Mouse (Mus musculus) cerebral cortex, adult 2 months (tissue): ENCODE measurements around the gene Sphk1.

ENCODE experiments used
- WGBS: fragments of 180-500 bp; shearing (Covaris S2); methylation state at CpG from one replicate; pipeline ENCODE4 v1.1.7; 2018; 5-methylcytosine and 5-hydroxymethylcytosine counted together

The Sphk1 gene

GRCm38 (mm10) chr11:116530187-116531147 lies at the start of gene Sphk1:
Gene Sphk1 (plus strand): TSS chr11:116530925.
- 59% methylated on average over 11 of the region's 11 CpGs for WGBS

DNA sequence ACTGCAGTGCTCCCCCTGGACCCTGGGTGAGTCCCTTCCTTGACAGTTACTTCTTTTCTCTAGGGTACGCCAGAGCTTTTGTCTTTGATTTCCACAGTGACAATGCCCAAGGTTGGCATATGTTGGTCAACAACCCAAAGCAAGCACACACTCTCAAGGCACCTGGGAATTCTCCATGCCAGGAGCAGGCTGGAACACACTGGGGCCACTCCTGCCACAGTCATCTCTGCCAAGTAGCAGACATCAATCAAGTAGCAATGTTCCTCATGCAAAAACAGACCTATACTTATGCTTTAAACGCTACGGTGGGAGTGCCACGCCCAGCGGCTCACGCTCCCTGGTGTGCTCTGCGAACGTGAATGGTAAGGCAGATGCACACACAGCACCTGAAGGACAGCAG lies 49.8 kb upstream of the Sphk1 start:
- WGBS: 88% methylated on average over 8 of the region's 8 CpGs

GRCm38 (mm10) chr11:116481776-116482175 lies 48.9 kb upstream of the Sphk1 start:
- 68% methylated on average over 7 of the region's 7 CpGs for whole genome bisulfite sequencing

DNA sequence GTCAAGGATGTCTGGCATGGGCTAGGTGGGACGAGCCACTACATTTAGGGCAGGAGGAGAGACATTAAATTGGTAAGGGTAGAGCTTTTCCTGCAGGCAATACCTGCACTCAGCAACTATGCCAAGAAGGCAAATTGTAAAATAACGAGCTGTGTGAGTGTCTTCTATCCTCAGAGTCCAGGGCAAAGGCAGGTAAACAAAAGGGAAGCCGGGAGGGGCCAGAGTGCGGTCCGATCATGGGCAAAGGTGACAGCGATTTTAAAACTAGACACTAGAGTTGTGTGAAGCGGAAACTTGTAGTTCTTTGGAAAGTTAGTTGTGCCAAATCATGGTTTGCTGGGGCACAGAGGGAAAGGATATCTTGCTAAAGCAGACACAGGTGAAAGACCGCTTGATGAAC lies 46.5 kb upstream of the Sphk1 start:
- WGBS: 88% methylated on average over 8 of the region's 8 CpGs

- WGBS: 62% methylated on average over 14 of the region's 14 CpGs
Observed at GRCm38 (mm10) chr11:116488693-116489375, 41.9 kb upstream of the Sphk1 start.

DNA sequence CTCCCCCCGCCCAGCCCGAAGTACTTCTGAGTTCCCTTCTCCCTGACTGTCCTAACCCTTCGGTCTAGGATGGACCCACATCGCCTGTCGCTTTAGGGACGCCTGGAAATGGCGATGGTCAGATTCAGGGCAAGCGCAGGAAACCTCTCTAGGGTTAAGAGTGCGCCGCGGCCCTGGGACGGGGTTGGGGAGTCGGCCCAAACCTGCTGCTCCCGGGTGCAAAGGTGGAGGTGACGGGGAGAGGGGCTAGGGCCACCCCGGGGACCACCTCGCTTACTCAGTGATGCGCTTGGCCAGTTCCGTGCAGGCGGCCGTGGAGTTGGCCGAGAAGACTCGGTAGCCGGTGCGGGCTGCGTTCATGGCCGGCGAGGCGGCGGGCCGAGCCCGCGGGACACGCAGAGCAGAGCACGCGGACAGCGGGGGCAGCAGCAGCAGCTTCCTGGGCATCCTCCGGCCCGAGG lies 40.9 kb upstream of the Sphk1 start:
- under 1% methylated on average over 39 of the region's 39 CpGs for WGBS

DNA sequence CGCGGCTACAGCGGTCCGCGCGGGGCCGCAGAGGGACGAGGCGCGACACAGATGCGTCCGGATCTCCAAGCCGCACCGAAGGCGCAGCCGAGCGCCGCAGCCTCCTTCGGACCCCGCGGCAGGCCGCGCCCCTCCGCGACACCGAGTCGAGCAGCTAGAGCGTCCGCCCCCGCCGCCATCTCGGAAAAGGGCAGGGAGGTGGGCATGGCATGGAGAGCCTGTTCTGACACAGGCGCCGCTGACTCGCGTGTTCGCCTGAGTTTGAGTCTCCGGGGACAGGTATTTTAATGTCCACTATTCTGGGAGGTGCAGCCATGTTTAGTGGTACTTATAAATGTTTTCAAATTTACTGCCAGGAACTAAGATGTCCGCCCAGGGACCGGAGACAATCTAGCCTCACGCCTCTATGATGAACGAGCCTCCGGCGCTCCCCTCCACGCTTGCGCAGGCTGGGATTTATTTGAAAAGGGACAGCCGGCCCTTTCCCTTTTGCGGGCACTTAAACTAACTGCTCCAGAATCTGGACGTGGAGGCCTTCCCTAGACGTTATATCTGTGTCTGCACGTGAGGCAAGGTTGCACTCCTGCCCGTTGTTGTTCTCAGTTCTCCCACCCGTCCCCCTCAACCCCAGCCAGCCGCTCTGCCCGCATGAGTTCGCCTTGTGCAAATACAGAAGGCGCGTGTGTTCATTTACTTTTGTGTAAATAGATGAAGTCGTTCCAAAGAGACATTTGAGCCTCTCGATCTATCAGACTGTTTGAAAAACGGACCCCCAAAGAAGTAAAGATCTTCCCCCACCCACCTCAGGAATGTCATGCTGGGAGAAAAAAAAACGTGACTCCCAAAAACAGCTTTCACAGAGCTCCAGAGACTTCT lies 40.3 kb upstream of the Sphk1 start:
- under 1% methylated on average over 62 of the region's 62 CpGs for WGBS

- 70% methylated on average over 6 of the region's 6 CpGs for WGBS
Observed at GRCm38 (mm10) chr11:116491338-116491737, 39.4 kb upstream of the Sphk1 start.

- 82% methylated on average over 1 of the region's 1 CpGs for WGBS
Observed at GRCm38 (mm10) chr11:116492507-116492906, 38.2 kb upstream of the Sphk1 start.

DNA sequence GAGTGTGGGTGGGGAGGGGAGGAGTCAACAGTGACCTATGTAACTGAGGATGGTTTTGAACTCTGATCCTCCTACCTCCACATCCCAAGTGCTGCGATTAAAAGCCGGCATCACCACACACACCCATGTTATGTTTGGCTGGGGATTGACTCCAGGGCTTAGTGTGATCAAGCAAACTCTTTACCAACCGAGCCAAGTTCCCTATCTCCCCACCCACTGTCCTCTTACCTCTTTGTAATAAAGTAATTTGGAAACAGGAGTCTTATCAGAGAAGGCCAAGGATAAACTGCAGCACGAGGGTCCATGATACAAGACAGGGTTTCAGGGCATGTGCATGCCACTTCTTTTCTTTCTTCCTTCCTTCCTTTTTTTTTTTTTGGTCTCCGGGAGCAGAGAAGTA lies 37.5 kb upstream of the Sphk1 start:
- WGBS: 79% methylated on average over 5 of the region's 5 CpGs

DNA sequence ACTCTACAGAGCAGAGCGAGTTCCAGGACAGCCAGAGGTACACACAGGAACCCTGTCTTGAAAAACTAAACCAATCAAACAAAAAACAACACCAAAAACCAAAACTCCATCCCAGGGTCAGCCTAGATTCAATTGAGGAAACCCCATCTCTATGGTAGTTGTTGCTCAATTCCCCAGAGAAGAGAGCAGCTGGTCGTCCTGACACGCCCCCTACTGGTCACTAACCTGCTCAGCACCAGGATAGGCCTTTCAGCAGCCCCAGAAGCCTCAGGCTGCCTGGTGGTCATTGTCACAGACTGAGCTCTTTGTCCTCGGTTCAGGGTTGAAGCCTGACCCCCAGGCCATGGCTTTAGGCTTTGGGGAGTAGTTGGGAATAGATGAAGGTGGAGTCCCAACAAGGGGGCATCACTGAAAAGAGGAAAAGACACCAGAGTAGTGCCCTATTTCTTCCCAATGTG lies 36.9 kb upstream of the Sphk1 start, which contains the start of gene Prpsap1:
Gene Prpsap1, minus strand, starts transcription at position 408 of the 458 bp plus-strand sequence.
- WGBS: 28% methylated on average over 4 of the region's 4 CpGs

DNA sequence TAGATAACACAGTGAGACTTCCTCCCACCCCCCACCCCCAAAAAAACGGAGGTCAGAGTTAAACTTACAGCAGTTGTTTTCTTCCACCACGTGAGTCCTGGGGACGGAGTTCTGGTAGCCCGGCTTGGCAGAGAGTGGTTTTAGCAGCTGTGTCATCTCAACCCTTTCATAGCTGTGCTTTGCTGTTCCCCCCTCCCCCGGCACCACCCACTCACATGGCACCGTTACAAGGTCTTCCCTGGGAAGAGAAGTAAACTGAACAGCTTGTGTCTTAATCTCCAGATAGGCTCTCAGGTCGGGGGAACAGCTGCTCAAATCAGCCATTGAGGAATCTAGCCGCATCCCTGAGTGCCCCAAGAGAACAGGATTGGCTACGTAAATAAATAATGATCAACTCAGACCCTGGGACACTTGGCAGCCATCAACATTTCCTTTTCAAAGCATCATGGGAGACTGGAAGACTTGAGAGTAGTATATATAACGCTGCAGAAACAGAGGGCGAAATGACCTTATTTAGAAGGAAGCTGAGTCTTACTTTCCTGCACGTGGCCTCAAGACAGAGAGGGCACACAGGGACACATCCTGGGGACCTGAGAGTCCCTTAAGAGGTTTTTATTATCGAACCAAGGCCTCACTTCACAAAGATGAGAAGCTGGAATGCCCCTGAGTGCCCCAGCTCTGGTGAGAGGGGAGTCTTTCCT lies 36.1 kb upstream of the Sphk1 start:
- WGBS: 22% methylated on average over 13 of the region's 13 CpGs

DNA sequence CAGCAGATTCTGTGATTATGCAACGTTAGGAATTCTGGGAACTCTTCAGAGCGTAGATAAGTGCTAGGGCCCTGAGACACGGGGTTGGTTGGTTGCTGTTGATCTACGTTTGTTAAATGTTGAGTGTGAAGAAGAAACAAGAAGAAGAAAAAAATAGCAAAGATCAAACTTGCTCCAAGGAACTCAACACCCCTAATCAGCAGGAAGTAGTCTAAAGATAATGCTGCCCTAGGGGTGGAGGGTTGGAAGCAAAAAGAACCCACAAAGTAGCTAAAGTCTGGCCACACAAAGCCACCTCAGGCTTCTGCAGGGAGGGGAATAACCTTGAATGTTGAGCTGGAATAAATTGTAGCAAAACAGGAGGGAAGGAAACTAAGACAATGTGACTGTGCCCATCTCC lies 33.4 kb upstream of the Sphk1 start:
- WGBS: 86% methylated on average over 4 of the region's 4 CpGs

DNA sequence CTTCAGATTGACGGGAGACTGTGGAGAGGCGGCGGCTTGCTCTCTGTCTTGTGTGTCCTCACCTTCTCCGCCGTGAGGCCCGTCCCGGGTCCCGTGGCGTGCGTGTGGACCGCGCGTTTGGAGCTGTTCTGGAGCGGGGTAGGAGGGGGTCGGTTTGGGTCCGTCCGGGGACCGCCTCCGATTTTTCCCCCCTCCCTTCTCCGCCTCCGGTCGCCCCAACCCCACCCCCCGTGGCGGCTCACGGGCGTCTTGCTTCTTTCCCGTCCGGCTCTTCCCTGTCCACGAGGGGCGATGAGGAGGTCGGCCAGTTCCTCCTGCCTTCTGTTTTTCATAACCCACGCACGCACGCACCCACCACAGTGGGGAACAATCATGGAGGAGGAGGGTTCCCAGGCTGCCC lies 32.1 kb upstream of the Sphk1 start:
- 23% methylated on average over 34 of the region's 34 CpGs for WGBS

DNA sequence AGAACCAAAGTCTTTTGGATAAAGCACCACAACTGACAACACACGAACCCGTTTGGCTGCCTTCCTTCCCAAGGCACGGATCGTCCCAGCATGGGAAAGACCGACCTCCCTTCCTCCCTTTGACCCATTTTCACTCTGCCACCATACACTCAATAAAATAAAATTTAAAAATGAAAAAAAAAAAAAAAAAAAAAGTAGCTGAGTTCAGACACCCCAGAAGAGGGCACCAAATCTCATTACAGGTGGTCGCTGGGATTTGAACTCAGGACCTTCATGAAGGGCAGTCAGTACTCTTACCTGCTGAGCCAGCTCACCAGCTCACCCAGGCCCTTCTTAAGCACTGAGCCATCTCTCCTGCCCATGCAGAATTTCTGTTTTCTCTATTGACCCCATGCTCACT lies 31.7 kb upstream of the Sphk1 start:
- 48% methylated on average over 6 of the region's 6 CpGs for WGBS

GRCm38 (mm10) chr11:116501005-116501746 lies 29.5 kb upstream of the Sphk1 start:
- WGBS: 8% methylated on average over 7 of the region's 7 CpGs

GRCm38 (mm10) chr11:116504516-116504915 lies 26.2 kb upstream of the Sphk1 start:
- 81% methylated on average over 17 of the region's 17 CpGs for WGBS

GRCm38 (mm10) chr11:116505573-116505972 lies 25.2 kb upstream of the Sphk1 start:
- WGBS: 73% methylated on average over 5 of the region's 5 CpGs

DNA sequence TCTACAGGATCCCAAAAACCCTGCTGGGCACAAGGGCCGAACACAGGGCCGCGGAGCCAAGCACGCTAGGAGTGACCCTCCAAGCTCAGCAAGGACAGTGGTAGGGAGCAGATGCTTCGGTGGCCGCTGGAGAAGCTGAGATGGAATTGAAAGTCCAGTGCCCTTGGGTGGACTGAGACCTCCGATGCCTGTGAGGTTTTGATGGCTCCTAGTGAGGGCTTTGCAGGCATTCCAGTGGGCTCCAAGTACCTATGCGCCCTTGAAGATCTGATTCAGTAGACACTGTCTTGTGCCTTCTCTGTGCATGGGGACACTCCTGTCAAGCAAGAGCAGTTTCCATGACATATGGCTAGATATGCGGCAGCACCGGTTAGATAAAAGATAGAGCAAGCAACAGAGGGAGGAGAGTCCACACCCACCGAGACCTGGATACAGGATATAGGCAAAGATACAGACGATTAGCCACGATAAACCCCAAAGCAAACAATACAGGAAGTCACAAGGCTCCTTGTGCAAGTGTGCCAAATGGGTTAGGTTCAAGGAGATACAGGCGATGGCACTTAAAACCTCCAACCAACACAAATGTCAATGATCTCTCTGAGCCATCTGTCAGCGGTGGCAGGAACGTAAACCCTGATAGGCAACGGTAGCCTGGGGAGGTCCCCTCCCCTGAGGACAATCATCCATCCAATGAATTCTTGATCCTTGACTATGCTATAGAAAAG lies 24.4 kb upstream of the Sphk1 start:
- WGBS: 88% methylated on average over 17 of the region's 17 CpGs

DNA sequence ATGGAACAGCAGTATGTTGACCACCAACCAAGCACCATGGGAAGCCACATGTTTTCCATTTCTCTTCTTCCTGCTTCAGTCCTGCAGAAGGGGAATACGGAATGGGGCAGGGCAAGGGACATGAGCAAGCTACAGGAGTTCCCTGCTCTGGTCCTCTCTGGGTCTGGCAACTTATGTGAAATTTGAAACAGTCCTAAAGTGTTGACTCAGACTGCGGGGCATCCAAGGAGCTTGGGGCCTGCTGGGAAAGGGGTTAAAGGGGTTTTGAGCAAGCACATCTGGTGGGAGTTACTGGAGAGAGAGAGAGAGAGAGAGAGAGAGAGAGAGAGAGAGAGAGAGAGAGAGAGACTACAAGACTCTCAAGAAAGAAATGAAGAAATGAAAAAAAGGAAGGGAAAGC lies 22.0 kb upstream of the Sphk1 start:
- 77% methylated on average over 2 of the region's 2 CpGs for WGBS
